Mouse (Mus musculus): Measurements from ENCODE around the gene Kdm4b.

The Kdm4b gene

DNA sequence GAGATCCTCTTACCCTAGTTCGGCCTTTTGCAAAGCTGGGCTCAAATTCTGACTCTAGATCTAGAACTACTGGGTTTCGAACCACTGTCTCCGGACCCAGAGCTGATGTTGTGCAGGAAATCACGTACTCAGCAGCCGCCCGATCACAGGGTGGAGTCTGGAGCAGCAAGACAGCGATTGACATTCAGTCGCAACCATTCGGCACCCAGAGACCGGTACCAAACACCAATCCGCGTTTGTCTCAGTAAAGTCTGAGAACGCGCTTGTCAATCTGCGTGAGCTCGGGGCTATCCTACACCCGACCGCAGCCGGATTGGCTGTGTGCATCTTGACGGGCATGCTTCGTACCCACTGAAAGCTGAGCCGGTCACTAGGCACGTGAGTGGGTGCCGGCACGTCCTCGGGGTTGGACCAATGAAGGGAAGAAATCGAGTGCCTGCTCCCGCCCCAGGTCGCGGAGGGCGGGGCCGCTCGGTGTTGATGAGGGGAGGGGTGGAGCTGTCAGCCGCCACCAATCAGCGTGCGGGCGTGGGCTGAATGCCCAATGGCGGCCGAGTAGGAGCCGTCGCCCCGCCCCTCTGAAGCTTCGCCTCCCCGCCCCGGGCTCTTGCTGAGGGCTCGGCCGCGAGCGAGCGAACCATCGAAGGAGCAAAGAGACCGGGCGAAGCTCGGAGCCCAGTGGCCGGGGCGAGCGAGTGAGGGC lies at the start of gene Kdm4b:
Gene Kdm4b (plus strand): TSS at position 613 of the 703 bp plus-strand sequence.
- DNase-seq (ENCODE audit: low spot score in 2 of 2), result peak; percentile 97 to 99

DNA sequence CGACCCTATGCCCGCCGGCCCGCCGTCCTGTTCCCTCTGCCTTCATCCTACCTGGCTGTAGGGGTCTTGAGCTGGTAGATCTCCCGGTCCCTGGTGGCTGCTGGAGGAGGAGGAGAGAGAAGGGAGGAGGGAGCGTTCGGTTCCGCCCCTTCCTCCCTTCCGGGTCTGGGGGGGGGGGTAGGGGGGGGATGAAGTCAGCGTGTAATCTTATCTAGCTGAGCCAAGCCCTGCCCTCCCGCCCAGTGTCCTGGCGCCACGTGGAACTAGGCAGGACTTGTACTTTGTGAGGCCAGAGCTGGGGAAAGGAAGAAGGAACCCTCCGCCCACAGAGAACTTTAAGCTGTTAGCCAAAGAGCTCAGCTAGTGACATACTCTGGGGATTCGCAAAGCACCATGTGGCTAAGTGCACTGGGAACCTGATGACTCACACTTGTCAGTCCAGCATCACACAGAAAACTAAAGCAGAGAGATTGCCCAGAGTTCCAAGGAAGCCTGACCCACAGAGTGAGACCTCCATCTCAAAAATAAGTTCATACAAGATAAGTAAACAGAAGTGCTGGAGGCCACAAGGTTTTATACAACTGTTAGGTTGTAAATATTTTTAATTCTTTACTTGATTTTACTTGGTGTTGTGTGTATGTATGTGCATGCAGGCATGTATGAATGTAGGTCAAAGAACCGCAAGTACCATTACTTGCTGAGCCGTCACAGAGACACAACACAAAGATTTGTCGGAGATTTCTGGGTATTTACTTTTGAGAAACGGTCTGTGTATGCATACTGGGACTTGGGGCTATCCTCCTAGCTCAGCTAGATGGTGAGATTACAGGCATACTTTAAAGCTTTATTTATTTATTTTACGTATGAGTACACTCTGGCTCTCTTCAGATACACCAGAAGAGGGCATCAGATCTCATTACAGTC lies 49.0 kb upstream of the Kdm4b start, which contains the start of gene Ticam1:
Gene Ticam1 (minus strand): TSS at position 144 of the 924 bp plus-strand sequence.
- DNase-seq (ENCODE audit: low spot score in 2 of 2), result peak; percentile 62 to 79

DNA sequence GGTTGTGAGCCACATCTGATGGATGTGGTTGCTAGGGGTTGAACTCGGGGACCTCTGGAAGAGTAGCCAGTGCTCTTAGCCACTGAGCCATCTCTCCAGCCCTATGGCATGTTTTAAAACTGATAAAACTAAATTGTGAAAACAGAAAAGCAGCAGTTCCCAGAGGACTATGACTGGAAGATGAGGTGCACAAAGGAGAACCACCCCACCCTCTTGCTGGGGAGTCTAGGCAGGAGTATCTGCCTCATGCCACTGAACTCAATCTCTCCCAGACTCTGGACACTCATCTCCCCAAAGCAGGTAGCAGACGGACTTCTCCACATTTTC lies 48.3 kb upstream of the Kdm4b start:
- no peak for DNase-seq (ENCODE audit: low spot score in 2 of 2)

DNA sequence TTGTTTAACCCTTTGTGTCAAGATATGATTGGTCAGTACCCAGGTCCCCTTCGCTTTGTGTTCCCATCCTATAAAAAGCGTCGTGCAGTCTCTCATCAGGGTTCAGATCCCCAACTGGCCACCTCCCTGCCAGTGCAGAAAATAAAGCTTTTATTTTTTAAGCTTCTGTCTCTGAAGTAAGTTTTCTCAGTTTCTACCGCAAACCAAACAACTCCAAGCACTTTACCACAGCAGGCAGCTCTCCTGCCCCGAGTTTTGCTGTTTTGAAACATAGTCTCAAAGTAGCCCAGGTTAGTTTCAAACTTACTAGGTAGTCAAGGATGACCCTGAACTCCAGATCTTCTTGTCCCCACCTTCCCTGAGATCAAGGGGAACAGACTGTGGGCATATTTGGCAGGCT lies 47.5 kb upstream of the Kdm4b start:
- DNase-seq (ENCODE audit: low spot score in 2 of 2), result no peak

DNA sequence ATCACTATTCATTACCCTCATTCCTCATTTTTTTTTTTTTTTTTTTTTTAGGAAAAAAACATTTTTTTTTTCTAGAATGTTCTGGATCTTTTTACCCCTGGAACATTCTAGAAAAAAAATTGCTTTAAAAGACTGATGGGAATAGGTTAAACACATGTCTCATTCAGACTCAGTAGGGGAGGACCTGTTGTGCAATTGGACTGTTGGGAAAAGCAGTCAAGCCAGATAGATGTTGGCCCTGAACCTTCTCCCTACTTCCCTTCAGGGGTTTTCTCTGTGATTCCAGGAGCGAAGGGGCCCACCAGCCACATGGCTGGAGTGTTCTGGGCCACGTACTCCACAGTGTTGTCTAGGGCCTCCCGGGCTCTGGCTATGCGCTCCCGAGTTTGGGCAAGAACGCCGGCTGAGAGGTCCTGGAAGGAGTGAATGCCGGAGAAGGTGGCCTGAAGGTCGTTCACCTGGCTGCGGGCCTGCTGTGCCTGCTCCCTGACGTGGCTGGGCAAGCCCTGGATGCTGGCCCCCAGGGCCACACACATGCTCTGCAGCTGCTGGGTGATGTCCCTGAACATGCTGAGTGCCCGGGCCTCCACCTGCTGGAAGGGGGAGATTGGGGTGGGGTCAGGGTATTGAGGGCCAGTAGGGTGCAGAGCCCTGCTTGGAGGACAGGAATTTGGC lies 46.2 kb upstream of the Kdm4b start:
- no peak for DNase-seq (ENCODE audit: low spot score in 2 of 2)

DNA sequence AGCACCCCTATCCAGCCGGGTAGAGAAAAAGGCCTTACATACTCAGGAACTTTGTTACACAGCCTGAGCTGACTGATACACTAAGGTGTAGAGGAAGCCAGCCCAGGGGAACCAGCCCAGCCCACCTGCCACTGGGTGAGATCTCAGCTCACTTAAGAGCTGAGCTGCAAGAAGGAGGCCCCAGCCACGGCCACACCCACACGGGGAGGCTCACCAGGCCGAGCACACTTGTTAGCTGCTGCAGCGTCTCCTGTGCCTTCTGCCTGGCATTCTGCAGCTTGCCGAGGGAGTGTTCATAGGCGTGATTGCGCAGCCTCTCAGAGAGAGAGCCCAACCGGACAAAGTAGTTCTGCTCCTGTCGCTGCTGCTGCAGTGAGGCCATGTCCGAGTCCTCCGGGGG lies 44.7 kb upstream of the Kdm4b start:
- DNase-seq (ENCODE audit: low spot score in 2 of 2), result no peak

DNA sequence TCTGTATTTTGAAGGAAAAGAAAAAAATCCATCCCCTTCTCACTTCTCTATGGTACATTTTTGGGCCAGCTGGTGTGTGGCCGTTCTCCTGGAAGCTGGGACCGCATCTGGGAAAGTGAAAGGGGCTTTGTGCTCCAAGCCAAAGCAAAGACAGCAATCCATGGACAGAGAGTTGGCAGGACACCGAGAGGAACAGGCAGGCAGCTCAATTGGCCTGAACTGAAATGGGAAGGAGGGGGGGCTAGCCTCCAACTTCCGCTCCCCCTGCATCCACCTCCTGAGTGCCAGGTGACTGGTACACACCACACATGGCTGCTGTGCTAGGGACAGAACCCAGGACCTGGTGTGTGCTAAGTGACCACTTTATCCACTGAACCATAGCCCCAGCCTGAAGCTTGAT lies 43.1 kb upstream of the Kdm4b start:
- DNase-seq (ENCODE audit: low spot score in 2 of 2), result no peak

DNA sequence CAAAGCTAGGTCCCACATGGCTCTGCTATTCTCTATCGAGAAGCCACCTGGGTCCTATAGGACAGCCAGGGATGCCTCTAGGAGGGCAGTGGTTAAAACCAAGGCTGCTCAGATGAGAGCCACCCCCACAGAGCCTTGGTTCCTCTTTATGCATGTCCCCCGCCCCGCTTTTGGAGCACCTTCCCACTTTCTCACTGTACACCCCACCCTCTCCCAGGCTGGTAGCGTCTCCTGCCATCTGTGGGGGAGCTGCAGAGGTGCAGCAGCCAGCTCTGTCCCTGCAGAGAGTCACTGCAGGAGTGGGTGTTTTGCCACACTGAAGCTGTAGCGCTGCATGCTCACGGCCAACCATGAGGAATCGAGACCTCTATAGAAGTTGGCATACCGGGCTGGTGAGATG lies 42.5 kb upstream of the Kdm4b start:
- no peak for DNase-seq (ENCODE audit: low spot score in 2 of 2)

DNA sequence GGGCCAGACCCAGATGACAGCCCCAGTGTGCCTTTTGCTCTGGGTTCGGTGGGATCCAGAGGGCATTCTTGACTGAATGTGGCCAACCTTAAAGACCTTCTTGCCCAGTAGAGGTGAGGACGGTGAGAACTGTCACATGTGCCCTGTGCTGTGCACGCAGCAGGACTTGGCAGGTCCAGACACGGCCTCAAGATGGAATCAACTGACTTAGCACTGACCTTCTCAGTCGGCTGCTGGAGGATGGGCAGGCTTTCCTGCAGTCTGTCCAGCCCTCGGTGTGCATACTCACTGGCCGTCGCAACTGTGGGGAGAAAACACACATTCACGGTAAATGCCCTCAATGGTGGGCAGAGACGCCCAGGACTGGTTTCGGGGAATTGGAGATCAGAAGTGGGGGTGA lies 39.9 kb upstream of the Kdm4b start:
- DNase-seq (ENCODE audit: low spot score in 2 of 2), result no peak

DNA sequence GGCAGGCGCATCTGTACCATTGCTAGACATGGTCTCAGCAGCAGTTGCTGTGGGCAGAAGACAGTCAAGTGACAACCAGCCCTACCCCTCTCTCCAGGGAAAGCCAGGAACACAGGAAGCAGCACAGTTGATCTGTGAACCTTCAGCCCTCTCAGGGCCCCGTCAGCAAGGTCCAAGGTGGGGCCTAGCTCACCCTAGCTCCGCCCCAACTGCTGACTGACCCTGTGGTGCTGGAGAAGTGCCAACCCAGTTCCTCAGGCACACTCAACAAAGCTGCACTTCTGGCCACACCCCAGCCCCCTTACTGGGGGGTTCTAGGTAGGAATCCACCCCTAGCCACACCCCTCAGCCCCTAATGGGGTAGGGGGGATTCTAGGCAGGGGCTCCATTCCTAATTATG lies 38.0 kb upstream of the Kdm4b start:
- DNase-seq (ENCODE audit: low spot score in 2 of 2), result peak in 1 of 2 experiments; percentile 53

DNA sequence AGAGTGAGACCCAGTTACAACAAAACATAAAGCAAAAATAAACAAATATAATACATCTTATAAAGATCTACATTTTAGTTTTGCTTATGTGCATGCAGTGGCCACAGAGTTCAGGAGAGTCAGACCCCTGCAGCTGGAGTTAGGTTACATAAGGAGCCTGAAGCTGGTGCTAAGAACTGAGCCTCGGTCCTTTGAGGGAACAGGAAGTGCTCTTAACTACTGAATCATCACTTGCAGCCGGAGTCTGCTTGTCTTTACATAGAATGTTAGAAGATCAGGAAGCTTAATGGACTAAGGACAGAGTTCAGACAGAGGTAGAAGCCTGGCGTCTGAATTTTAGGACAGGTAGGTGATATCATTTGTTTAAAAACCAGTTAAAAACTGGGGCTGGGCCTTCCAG lies 37.0 kb upstream of the Kdm4b start:
- DNase-seq (ENCODE audit: low spot score in 2 of 2), result no peak

DNA sequence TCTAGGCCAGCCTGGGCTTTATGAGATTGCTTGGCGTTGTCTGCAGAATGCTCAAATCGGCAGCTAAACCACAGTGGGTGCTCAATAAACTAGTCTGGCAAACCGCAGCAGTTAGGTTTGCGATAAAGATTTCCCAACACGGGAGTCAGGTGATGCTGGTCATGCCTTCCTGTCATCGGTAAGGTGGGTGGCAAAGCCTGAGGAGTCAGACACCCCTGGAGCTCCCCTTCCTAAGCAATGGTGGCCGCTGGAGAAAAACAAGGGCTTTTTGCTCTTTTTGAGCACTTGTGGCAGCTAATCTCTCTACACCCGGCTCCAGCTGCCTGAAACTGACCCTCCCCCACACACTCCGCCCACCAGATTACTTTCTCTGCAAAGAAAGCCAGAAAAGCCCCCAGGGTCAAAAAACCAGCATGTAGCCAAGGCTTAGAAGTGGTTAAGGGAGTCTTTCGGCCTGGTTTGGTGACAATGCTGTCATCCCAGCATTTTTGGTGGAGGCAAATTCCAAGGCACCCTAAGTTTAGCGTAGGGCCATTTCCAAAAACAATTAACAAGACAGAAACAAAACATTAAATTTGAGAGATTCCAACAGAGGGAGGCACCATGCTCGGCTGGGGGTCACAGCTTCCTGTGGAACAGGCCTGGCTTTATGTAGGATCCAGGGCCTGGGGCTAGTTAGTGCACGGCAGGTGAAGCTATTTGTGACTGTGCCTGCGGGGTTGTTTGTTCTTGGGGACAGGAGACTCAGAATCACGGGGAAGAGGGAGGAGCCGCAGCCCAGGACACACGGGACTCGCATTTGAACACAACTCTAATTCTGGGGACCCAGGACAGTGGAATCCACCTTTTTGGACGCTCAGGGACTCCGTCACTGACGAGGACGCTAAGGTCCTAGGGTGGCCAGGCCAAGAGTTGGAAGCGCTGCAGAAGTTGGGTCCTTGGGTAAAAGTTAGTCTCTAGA lies 36.2 kb upstream of the Kdm4b start:
- DNase-seq (ENCODE audit: low spot score in 2 of 2), result peak in 1 of 2 experiments; percentile 68

DNA sequence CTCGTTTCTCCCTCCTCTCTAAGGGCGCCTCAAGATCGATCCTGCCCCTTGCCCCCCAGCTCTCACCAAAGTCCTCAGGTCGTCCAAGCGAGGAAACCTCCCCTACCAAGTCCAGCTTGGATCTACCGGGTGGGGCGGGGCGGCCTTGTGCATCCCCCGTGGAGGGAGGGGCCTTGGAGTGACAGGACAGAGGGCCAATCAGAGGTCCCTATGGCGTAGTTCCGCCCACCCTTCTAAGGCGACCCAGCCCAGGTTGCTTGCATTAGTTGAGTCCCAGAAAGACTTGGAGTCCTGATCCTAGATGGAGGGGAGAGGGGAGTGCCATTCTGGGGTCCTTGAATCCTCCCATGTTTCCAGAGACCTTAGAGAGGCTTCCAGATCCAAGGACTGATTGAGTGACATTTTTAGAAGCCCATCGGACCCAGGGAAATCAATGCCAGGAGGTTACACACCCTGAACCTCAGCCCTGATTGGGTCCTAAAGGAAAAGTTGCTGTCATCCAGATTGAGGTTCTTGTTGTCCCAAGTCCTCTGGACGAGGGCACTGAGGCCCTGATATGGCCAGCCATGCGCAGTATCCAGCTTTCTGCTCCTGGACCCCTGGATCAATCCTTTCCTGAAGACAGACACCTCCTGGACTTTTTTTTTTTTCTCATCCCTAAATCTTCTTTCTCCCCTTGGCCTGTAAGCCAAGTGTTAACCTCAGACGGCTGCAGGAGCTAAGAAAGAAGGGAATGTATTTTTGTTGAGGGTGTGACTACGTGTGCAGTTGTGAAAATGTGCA lies 35.3 kb upstream of the Kdm4b start:
- peak; percentile 91 to 92 for DNase-seq (ENCODE audit: low spot score in 2 of 2)

DNA sequence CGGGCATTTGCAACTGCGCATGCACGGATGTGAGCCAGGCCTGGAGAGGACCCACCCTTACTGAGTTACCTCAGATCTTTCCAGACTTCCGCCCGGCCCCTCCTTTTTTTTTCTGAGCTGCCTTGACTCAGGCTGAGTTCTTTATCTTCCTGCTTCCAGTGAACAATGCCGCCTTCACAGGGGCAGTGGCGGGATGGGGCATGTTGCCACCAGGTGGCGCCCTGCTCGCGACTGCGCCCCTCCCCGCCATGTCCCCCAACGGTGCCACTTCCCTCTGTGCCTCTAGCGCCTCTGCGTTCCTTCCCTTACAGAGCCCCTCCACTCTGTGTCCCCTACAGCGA lies 34.7 kb upstream of the Kdm4b start:
- peak; percentile 86 to 90 for DNase-seq (ENCODE audit: low spot score in 2 of 2)

DNA sequence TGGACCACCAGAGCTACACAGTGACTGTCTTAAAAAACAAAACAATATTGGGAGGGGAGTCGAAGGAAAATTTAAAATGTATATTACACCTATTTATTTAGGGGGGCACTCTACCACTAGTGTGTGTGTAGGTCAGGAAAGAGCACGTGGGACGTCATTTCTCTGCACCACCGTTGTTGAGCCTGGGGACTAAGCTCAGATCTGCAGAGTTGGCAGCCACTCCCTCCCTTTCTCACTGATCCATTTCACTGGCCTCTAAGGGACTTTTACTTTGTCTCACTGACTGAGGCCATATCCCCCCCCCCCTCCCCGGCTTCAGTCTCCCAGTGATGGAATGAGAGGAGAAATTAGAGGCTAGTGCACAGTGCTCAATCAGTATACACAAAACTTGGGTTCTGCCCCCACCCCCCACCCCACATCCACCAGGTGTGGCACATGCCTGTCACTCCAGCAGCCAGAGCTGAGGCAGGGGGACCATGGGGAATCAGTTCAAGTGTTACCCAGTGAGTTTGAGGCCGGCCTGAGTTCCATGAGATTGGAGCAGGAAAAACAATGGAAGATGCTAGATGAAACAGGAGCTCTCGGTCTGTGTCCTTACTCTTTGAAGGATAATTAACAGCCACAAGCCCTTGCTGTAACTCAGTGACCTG lies 33.9 kb upstream of the Kdm4b start:
- DNase-seq (ENCODE audit: low spot score in 2 of 2), result no peak

DNA sequence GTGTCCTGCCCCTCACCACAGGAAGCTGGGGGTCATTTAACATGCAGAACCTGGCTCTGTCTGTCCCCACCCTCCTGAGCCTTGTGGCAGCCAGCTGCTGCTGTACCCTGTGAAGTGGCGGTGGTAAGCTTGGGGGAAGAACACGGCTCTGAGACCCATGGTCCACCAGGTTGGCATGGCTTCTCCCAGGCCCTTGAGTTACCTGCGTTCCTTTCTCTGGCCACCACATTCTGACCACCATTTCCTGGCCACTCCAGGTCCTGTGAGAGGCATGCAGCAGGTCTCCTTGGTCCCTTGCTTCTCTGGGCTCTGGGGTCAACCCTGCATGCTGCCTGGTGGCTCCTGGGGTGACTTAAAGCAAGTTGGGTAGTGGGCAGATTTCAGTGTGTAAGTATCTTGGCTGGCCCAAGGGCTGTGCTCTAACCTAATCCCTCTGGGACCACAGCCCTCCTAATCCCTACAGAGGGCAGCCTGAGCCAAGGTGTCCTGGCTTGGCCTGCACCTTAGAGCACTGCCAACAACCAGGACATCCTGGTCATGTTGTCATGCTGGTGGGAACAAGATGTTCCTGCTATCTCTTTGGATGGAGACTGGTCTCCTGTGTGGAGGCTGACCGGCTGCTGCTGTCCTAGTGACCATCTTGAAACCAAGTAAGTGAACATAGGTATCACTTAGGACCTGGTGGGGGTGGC lies 33.2 kb upstream of the Kdm4b start, which contains the start of gene Plin3:
Gene Plin3 (minus strand): TSS at position 343 of the 692 bp plus-strand sequence.
- no peak for DNase-seq (ENCODE audit: low spot score in 2 of 2)

DNA sequence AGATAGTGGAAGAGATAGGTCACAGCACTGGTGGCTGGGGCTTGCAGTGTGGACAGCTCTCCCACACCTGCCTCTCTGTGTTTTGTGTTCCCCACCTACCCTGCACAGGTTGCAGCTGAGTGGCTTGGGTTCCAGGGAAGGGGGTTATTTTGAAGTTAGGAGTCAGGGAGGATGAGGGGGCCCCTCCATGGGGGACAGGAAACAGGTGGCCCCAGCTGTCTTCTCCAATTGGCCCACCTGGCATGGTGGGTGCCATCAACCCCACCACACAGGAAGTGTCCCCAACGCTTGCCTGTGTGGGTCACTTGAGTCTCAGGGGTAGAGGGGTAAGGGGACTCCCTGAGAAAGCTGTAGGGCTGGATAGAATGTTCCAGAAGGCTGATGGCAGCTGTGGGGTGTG lies 32.6 kb upstream of the Kdm4b start:
- DNase-seq (ENCODE audit: low spot score in 2 of 2), result no peak

DNA sequence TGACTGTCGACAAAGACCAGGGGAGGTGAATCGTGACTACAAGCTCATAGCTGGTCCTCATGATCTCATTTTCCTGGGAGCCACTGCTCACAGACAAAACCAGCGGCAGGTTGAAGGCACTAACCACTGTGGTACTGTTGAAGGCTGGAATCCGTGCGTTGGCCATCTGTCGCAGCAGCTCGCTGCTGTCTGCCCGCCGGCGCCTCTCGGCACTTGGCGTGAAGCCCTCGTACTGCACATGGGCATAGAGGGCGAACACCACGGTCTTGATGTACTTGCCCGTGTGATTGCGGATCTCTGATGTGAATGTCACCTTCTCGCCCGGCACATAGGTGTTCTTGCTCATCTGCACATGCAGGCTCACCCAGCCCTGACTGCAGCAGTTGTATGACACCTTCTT lies 31.6 kb upstream of the Kdm4b start:
- DNase-seq (ENCODE audit: low spot score in 2 of 2), result no peak

DNA sequence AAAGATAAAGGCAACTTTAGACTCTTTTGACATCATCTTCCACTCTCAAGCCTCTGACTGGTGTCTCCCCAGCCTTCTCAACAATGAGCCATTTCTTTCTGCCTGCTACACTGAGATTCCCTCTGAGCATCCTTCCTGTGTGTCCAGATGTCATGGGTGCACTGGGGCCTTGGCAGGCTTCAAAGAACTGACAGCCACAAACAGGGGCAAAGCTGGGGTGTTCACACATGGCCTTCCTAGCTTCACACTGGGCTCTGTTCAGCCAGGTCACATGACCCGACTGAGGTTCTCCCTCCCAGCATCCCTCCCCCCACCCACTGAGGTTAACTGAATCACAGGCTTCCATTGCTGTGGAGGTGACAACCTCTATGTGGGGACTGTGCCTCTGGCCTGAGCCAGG lies 29.7 kb upstream of the Kdm4b start:
- DNase-seq (ENCODE audit: low spot score in 2 of 2), result no peak
